Mouse (Mus musculus) ES-E14 (cell line): ENCODE results near the gene Casq1. TPM values are rescaled to one million over a fixed set of nuclear protein-coding genes. Genes with fewer than 3 reads are reported as not detected.
A peak's percentile ranks its signal among the peaks of the same experiment; 100 is the strongest.

Source experiments
- DNase-seq: peaks from one replicate; pipeline ENCODE4 v3.0.0-alpha.2; 2013; ENCODE audit warnings: low read depth, low spot score
- H3K27ac ChIP-seq: 2 replicates; pipeline ENCODE4 v1.5.1; 2012; ENCODE audit warnings: low read depth, mild to moderate bottlenecking, low read length, moderate library complexity, mixed read lengths; ENCODE audit not compliant: poor library complexity, insufficient read depth, severe bottlenecking
- H3K36me3 ChIP-seq: 2 replicates; pipeline ENCODE4 v1.6.1; 2012; ENCODE audit warnings: mild to moderate bottlenecking, low read length, moderate library complexity, mixed read lengths; ENCODE audit not compliant: control insufficient read depth, poor library complexity, insufficient read depth, severe bottlenecking
- H3K4me1 ChIP-seq, 2 experiments: fragments of 150-350 bp in 1 of 2; sonication (generic) in 1 of 2; 2 replicates each; pipeline ENCODE4 v1.6.1; 2012; ENCODE audit warnings: low read length in 2 of 2, mild to moderate bottlenecking in 1 of 2, mixed read lengths in 1 of 2; ENCODE audit not compliant: control insufficient read depth in 2 of 2, insufficient read depth in 2 of 2, poor library complexity in 1 of 2
- H3K4me3 ChIP-seq, 2 experiments: fragments of 150-350 bp in 1 of 2; sonication (generic) in 1 of 2; 2 replicates each; pipeline ENCODE4 v1.5.1; 2012; ENCODE audit warnings: low read length in 2 of 2, low read depth in 1 of 2, mild to moderate bottlenecking in 1 of 2, mixed read lengths in 1 of 2; ENCODE audit not compliant: insufficient read depth in 1 of 2, poor library complexity in 1 of 2, severe bottlenecking in 1 of 2
- H3K9ac ChIP-seq: 2 replicates; pipeline ENCODE4 v1.6.1; 2012; ENCODE audit warnings: low read depth, mild to moderate bottlenecking, low read length, mixed read lengths; ENCODE audit not compliant: poor library complexity, insufficient read depth, severe bottlenecking
- H3K9me3 ChIP-seq: fragments of 150-350 bp; sonication (generic); 2 replicates; pipeline ENCODE4 v1.6.1; 2012; ENCODE audit warnings: low read depth, mild to moderate bottlenecking, low read length; ENCODE audit not compliant: control insufficient read depth, insufficient read depth
- CHD2 ChIP-seq: IDR thresholded peaks from 2 replicates; pipeline ENCODE4 v1.6.1; 2014; ENCODE audit warnings: mild to moderate bottlenecking, low read depth, low read length, inconsistent platforms
- HCFC1 ChIP-seq: IDR thresholded peaks from 2 replicates; pipeline ENCODE4 v1.6.1; 2012; ENCODE audit warnings: low read length, inconsistent platforms, borderline replicate concordance; ENCODE audit not compliant: insufficient read depth
- MAFK ChIP-seq: IDR thresholded peaks from 2 replicates; pipeline ENCODE4 v1.6.1; 2014; ENCODE audit warnings: mild to moderate bottlenecking, low read depth, low read length, inconsistent platforms; ENCODE audit not compliant: insufficient read depth
- ZC3H11A ChIP-seq: IDR thresholded peaks from 2 replicates; pipeline ENCODE4 v1.6.1; 2012; ENCODE audit warnings: low read depth, mild to moderate bottlenecking, inconsistent platforms, low read length, borderline replicate concordance
- ZNF384 ChIP-seq: IDR thresholded peaks from 2 replicates; pipeline ENCODE4 v1.6.1; 2012; ENCODE audit warnings: low read depth, low read length, inconsistent platforms
- in situ Hi-C, 2 experiments: fragments of 600-800 bp; cut with MboI; formaldehyde crosslinking; loops; one replicate each; pipeline ENCODE4 v1.15.1; 2025; ENCODE audit warnings: low sequenced_read_pairs in 2 of 2, inconsistent platforms in 1 of 2; ENCODE audit not compliant: unreplicated experiment in 2 of 2
- total RNA-seq: library from RNA; depleted of rRNA; stranded (reverse); fragments of 300-350 nt; gene quantifications from 2 replicates; pipeline ENCODE4 v1.2.3, GENCODE M21; 2012

The Casq1 gene
- total RNA-seq, 1 experiment: 2.4 TPM

- TF ChIP-seq CHD2: no peak
- TF ChIP-seq MAFK: no peak
- no peak for TF ChIP-seq HCFC1
- TF ChIP-seq ZC3H11A: no peak
- TF ChIP-seq ZNF384: no peak
- no peak for DNase-seq
- no peaks in the 10 kb centered on the region for H3K9me3 ChIP-seq
- no peak overlapping the region for H3K9ac ChIP-seq
- H3K4me3 ChIP-seq: no peak overlapping the region
- in situ Hi-C loops: no loop called here
- H3K36me3 ChIP-seq: no peaks in the 10 kb centered on the region
- H3K4me1 ChIP-seq: peaks cover 5 to 13% of the 10 kb centered on the region in 2 experiments; a peak in 2 of 4 replicates
- H3K27ac ChIP-seq: no peak overlapping the region
Observed at GRCm38 (mm10) chr1:172220414-172220813, 746 bp upstream of the Casq1 start.

DNA sequence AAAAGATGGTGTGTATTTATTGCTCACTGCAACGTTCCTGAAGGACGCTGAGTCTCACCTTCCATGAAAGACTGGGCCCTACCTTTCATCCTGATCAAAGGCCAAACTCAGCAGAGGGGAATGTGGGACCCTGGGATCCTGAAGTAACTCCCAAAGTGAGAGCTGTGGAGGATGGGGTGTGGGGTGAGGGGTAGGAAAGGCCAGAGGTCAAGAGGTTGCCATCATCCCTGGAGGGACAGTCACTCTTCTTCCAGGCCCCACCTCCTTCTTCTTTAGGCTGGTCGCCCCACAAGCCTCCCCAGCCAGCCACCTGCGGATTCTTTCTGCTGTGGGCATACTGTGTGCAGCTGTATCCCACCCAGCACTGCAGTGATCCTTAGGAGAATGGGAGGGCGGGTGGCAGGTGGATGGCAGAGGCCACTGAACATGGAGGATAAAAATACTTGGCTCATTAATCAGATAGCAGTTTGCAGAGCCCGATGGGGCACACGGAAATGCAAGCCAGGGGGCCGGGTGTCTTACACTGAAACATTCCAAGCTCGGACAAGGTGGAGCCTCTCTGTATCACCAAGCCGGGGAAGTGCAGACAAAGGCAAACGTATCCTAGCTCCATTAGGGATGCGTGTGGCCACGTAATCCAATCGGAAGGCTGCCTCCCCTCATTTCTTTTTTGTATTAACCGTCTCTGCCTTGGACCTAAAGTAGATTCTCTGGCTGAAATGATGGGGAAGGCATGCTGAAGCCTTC is 1.3 kb downstream of the Casq1 start:
- Histone ChIP-seq H3K27ac (no peak overlapping the region), H3K9me3 (no peaks in the 10 kb centered on the region), H3K9ac (no peak overlapping the region), H3K4me3 (no peak overlapping the region; a peak in 1 of 4 replicates), H3K4me1 (peaks cover 5 to 17% of the 10 kb centered on the region in 2 experiments; a peak in 3 of 4 replicates), H3K36me3 (no peaks in the 10 kb centered on the region)
- in situ Hi-C loops: no loop called here
- no peak for DNase-seq
- TF ChIP-seq ZC3H11A (no peak), MAFK (no peak), CHD2 (no peak), HCFC1 (no peak), ZNF384 (no peak)

GRCm38 (mm10) chr1:172217148-172217547 is 2.5 kb downstream of the Casq1 start:
- H3K4me3 ChIP-seq: peak overlapping the region in 1 of 2 experiments; percentile 29; a peak in 2 of 4 replicates
- peaks cover 8 to 24% of the 10 kb centered on the region in 2 experiments for H3K4me1 ChIP-seq
- DNase-seq: peak; percentile 97
- peak overlapping the region; percentile 65; the same call in 1 of the 2 replicates for H3K27ac ChIP-seq
- in situ Hi-C loops: no loop called here
- peak overlapping the region; percentile 60; the same call in 1 of the 2 replicates for H3K9ac ChIP-seq
- H3K36me3 ChIP-seq: no peaks in the 10 kb centered on the region
- TF ChIP-seq CHD2 (peak; percentile 86), ZNF384 (no peak), HCFC1 (peak; percentile 60; the same call in 1 of the 2 replicates), MAFK (no peak)
- no peaks in the 10 kb centered on the region for H3K9me3 ChIP-seq

GRCm38 (mm10) chr1:172214748-172215147 is 4.9 kb downstream of the Casq1 start:
- TF ChIP-seq ZC3H11A: no peak
- TF ChIP-seq ZNF384: no peak
- no peak for TF ChIP-seq CHD2
- TF ChIP-seq HCFC1: no peak
- TF ChIP-seq MAFK: no peak
- Histone ChIP-seq H3K4me1 (peaks cover 10 to 26% of the 10 kb centered on the region in 2 experiments), H3K9ac (no peak overlapping the region), H3K4me3 (no peak overlapping the region), H3K27ac (no peak overlapping the region), H3K9me3 (no peaks in the 10 kb centered on the region), H3K36me3 (no peaks in the 10 kb centered on the region)
- in situ Hi-C loops: no loop called here
- no peak for DNase-seq
